Mouse (Mus musculus): ENCODE measurements around the gene Samd10. TPM values are rescaled to one million over a fixed set of nuclear protein-coding genes. Genes with fewer than 3 reads are reported as not detected.

Gene Samd10
- total RNA-seq, 2 experiments from 2014 or later: 1.8 to 2.1 TPM

DNA sequence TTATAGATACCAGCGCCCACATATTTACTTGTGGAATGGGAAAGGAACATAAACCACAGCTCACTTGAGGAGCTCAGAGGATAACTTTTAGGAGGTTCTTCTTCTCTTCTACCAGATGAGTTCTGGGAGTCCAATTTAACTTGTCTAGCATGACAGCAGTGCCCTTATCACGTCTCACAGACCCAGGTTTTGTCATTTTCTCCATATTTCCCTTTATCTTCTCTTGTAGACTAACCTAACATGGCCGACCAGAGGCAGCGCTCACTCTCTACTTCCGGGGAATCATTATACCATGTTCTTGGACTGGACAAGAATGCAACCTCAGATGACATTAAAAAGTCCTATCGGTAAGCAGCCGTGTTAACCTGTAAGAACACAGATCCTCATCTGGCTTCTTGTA is 52.9 kb downstream of the Samd10 start:
- DNase-seq: no peak
- intact Hi-C loops (cut with DNase I): no loop called here

Small RNA genes within 50 kb of the gene (microRNA-seq; reads per million reads assigned to microRNA genes)
- 0 to 0.48 reads per million in 2 experiments for gene Mir7006

Other genes starting within 250 kb of the Samd10 start
- gene Zgpat, start 234.3 kb downstream of the Samd10 start, total RNA-seq (2021): 10 to 100 TPM; 21.0 to 21.4 TPM
- gene Arfrp1, start 233.8 kb downstream of the Samd10 start, total RNA-seq (2021): 10 to 100 TPM; 43.9 to 44.0 TPM
- gene Lime1, start 219.1 kb downstream of the Samd10 start, total RNA-seq (2021): 1 to 10 TPM; 7.9 to 8.7 TPM
- 10 to 100 TPM; 13.8 to 14.4 TPM for gene Zbtb46, start 139.8 kb downstream of the Samd10 start, total RNA-seq (2021)
- not detected for gene Abhd16b, start 106.0 kb downstream of the Samd10 start, total RNA-seq (2021)
- 10 to 100 TPM; 63.4 to 68.9 TPM for gene Tpd52l2, start 102.1 kb downstream of the Samd10 start, total RNA-seq (2021)
- gene Dnajc5, start 78.7 kb downstream of the Samd10 start, total RNA-seq (2021): 10 to 100 TPM; 81.4 to 83.8 TPM
- gene Uckl1, start 14.3 kb downstream of the Samd10 start, total RNA-seq (2021): 10 to 100 TPM; 41.0 to 47.0 TPM
- 10 to 100 TPM; 30.9 to 37.1 TPM for gene Prpf6, start 7.3 kb downstream of the Samd10 start, total RNA-seq (2021)
- gene Zfp512b, start 6.4 kb downstream of the Samd10 start, total RNA-seq (2021): 10 to 100 TPM; 20.4 to 27.3 TPM
- not detected for gene Gm29797, start 57.8 kb upstream of the Samd10 start, total RNA-seq (2021)
- 10 to 100 TPM; 73.4 to 77.1 TPM for gene Sox18, start 72.4 kb upstream of the Samd10 start, total RNA-seq (2021)
- gene Tcea2, start 81.1 kb upstream of the Samd10 start, total RNA-seq (2021): 1 to 10 TPM; 6.4 to 8.7 TPM
- 1 to 10 TPM; 7.2 to 8.1 TPM for gene Rgs19, start 94.8 kb upstream of the Samd10 start, total RNA-seq (2021)
- gene Lkaaear1, start 99.2 kb upstream of the Samd10 start, total RNA-seq (2021): not detected
- gene Oprl1, start 115.8 kb upstream of the Samd10 start, total RNA-seq (2021): not detected
- not detected for gene Myt1, start 164.1 kb upstream of the Samd10 start, total RNA-seq (2021)
- gene Pcmtd2, start 238.6 kb upstream of the Samd10 start, total RNA-seq (2021): 10 to 100 TPM; 43.4 to 61.5 TPM